Mouse (Mus musculus): ENCODE data around the gene Naa11. TPM values are rescaled to one million over a fixed set of nuclear protein-coding genes. Genes with fewer than 3 reads are reported as not detected.

Gene Naa11
- polyA plus RNA-seq, 1 experiment from 2014 or later: not detected

DNA sequence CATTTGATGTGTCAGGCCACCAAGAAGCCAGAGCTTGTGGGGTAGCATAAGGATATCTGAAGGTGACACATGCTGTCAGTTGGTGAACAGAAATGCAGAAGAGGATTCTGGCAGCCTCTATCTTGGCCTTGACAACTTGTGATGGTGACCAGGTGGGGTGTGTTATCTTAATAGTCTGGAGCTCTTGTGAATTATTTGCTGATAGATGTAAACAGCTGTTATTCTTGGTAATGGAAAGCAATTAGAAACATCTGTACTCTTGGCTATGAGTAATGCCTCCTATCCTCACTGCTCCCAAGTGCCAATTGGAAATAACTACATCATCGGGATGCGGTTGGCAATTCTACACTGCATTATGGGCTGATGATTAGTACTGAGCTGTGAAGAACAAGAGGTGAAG is 43.4 kb downstream of the Naa11 start:
- no peaks in the 10 kb centered on the region for H3K9me3 ChIP-seq (replicated peaks; ENCODE audit: low read length)
- peak; percentile 46 for DNase-seq (ENCODE audit: low spot score)

DNA sequence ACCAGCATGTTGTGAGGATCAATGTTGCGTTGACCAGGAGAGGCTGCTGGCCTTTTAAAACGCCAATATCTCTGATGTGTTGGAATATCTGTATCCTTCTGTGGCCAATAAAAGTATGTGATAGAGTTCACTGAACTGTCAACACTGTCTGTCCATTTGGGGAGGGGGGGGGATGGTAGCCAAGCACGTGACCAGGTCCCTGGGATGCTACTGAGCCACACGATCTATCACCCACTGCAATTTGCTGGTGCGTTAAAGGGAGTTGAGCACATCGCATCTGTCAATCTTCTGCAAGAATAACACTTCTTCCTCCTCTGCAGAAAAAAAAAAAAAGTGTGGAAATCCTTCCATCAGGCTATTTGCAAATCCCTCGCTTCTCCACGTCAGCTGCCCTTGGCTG is 43.9 kb downstream of the Naa11 start:
- H3K27me3 ChIP-seq (ENCODE audit: insufficient read depth, low read length): no peaks in the 10 kb centered on the region
- H3K4me3 ChIP-seq (replicated peaks; ENCODE audit: low read depth, low read length): no peak overlapping the region
- H3K9me3 ChIP-seq (replicated peaks; ENCODE audit: low read length): no peaks in the 10 kb centered on the region
- no peak overlapping the region for H3K27ac ChIP-seq
- no peak overlapping the region for H3K4me2 ChIP-seq (ENCODE audit: low read length)
- no peaks in the 10 kb centered on the region for H3K36me3 ChIP-seq (ENCODE audit: insufficient read depth, low read length)
- 63% methylated on average over 8 of the region's 8 CpGs for WGBS
- TF ChIP-seq CTCF (IDR thresholded peaks at IDR 0.05; ENCODE audit: low read depth): no peak
- no peak for DNase-seq (ENCODE audit: low spot score)
- H3K4me1 ChIP-seq (replicated peaks; ENCODE audit: insufficient read depth, low read length): no peaks in the 10 kb centered on the region
- H3K9ac ChIP-seq (ENCODE audit: low read depth, low read length): no peak overlapping the region
- no peak for ATAC-seq (replicated peaks; ENCODE audit: low FRiP score, low read depth)

More for the DNA sequence above, 43.4 kb downstream of the Naa11 start:
- H3K4me1 ChIP-seq (replicated peaks; ENCODE audit: insufficient read depth, low read length): no peaks in the 10 kb centered on the region
- 50% methylated on average over 2 of the region's 2 CpGs for WGBS
- H3K9ac ChIP-seq (ENCODE audit: low read depth, low read length): no peak overlapping the region
- TF ChIP-seq CTCF (IDR thresholded peaks at IDR 0.05; ENCODE audit: low read depth): no peak
- no peak overlapping the region for H3K4me2 ChIP-seq (ENCODE audit: low read length)
- H3K27me3 ChIP-seq (ENCODE audit: insufficient read depth, low read length): no peaks in the 10 kb centered on the region
- no peak overlapping the region for H3K27ac ChIP-seq
- ATAC-seq (replicated peaks; ENCODE audit: low FRiP score, low read depth): no peak
- no peak overlapping the region for H3K4me3 ChIP-seq (replicated peaks; ENCODE audit: low read depth, low read length)
- no peaks in the 10 kb centered on the region for H3K36me3 ChIP-seq (ENCODE audit: insufficient read depth, low read length)

DNA sequence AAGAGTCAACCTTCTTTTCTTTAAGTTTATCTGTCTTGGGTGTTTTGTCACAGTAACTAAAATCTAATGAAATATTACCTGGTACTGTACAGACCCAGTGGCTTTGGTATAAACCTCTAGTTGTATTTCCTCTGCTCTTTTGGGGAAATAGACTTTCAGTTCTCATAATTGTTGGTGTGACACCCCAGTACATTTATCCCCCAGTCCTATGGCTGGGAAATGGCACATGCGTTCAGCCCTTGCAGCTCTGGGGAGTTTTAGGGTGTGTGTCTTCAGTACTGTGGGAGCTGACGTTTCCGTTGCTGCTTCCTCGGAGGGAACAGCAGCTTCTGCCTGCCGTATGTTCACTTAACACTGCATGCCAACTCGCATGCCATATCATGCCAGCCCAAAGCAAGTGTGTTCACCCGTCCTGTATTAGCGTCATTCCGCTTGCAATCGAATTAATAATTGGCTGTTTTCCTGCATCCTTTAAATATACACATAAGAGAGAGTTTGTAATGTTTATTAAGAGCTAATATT is 46.4 kb downstream of the Naa11 start:
- H3K27me3 ChIP-seq (ENCODE audit: insufficient read depth, low read length): no peaks in the 10 kb centered on the region
- no peaks in the 10 kb centered on the region for H3K36me3 ChIP-seq (ENCODE audit: insufficient read depth, low read length)
- no peak overlapping the region for H3K9ac ChIP-seq (ENCODE audit: low read depth, low read length)
- no peaks in the 10 kb centered on the region for H3K4me1 ChIP-seq (replicated peaks; ENCODE audit: insufficient read depth, low read length)
- no peak for TF ChIP-seq CTCF (IDR thresholded peaks at IDR 0.05; ENCODE audit: low read depth)
- no peak overlapping the region for H3K4me3 ChIP-seq (replicated peaks; ENCODE audit: low read depth, low read length)
- H3K27ac ChIP-seq: no peak overlapping the region
- ATAC-seq (replicated peaks; ENCODE audit: low FRiP score, low read depth): no peak
- DNase-seq (ENCODE audit: low spot score): no peak
- H3K9me3 ChIP-seq (replicated peaks; ENCODE audit: low read length): no peaks in the 10 kb centered on the region
- 90% methylated on average over 10 of the region's 10 CpGs for WGBS
- no peak overlapping the region for H3K4me2 ChIP-seq (ENCODE audit: low read length)

DNA sequence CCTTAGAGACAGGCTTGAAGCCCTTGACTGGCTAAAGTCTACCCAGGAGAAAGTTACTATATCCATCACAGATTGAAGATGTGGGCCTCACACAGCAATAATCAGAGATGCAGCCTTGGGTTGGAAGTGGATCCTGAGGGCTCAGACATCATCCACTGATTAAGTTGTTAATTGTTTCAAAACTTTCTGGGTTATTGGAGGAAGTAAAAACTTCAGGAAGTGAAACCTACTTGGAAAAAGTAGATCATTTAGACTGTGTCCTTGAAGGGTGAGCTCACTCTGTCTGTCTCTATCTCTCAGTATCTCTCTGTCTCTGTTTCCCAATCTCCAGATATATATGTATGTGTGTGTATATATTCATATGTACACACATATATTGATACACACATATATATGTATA is 47.0 kb downstream of the Naa11 start:
- Histone ChIP-seq H3K4me1 (replicated peaks; ENCODE audit: insufficient read depth, low read length) (no peaks in the 10 kb centered on the region), H3K4me2 (ENCODE audit: low read length) (no peak overlapping the region), H3K9me3 (replicated peaks; ENCODE audit: low read length) (no peaks in the 10 kb centered on the region), H3K9ac (ENCODE audit: low read depth, low read length) (no peak overlapping the region), H3K36me3 (ENCODE audit: insufficient read depth, low read length) (no peaks in the 10 kb centered on the region), H3K4me3 (replicated peaks; ENCODE audit: low read depth, low read length) (no peak overlapping the region), H3K27me3 (ENCODE audit: insufficient read depth, low read length) (no peaks in the 10 kb centered on the region), H3K27ac (no peak overlapping the region)
- no peak for DNase-seq (ENCODE audit: low spot score)
- ATAC-seq (replicated peaks; ENCODE audit: low FRiP score, low read depth): no peak
- no peak for TF ChIP-seq CTCF (IDR thresholded peaks at IDR 0.05; ENCODE audit: low read depth)

DNA sequence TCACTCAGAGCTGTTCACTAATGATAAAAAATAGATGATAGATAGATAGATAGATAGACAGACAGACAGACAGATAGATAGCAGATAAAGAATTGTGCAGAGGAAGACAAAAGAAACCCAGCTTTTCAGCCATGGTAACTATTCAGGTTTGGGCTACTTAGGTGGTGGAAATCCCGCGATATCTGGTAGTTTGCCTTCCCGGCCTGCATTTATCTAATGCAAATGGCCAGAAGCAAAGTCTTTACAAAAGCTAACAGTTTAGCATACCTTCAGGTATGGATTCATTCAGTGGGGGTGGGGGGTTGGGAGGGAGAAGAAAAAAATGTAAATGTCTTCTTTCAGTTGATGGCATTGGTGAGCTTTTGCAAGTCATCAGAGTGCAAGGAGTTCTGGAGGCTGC is 48.0 kb downstream of the Naa11 start:
- WGBS: 89% methylated on average over 3 of the region's 3 CpGs
- TF ChIP-seq CTCF (IDR thresholded peaks at IDR 0.05; ENCODE audit: low read depth): no peak
- H3K27me3 ChIP-seq (ENCODE audit: insufficient read depth, low read length): no peaks in the 10 kb centered on the region

DNA sequence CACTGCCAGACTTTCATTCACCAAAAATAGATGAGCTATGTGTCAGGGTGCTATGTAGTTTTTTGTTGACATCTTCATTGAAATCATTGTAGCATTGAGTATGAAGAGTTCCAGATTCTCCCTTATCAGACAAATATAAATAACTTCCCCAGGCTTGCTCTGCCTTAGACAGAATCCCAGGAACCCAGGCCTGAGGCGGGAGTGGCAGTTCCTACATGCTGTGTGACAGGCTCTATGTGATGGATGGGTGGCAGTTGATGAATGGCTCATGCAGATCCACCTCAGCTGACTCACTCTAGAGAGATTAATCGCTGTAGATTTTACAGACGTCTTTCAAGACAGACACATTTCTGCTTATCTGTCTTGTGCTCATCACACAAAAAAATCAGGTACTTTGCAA is 57.4 kb downstream of the Naa11 start:
- Histone ChIP-seq H3K4me1 (replicated peaks; ENCODE audit: insufficient read depth, low read length) (no peaks in the 10 kb centered on the region), H3K27me3 (ENCODE audit: insufficient read depth, low read length) (no peaks in the 10 kb centered on the region), H3K27ac (no peak overlapping the region), H3K9ac (ENCODE audit: low read depth, low read length) (no peak overlapping the region), H3K9me3 (replicated peaks; ENCODE audit: low read length) (no peaks in the 10 kb centered on the region), H3K4me2 (ENCODE audit: low read length) (no peak overlapping the region), H3K4me3 (replicated peaks; ENCODE audit: low read depth, low read length) (no peak overlapping the region), H3K36me3 (ENCODE audit: insufficient read depth, low read length) (no peaks in the 10 kb centered on the region)
- DNase-seq (ENCODE audit: low spot score) (no peak), ATAC-seq (replicated peaks; ENCODE audit: low FRiP score, low read depth) (no peak)
- TF ChIP-seq CTCF (IDR thresholded peaks at IDR 0.05; ENCODE audit: low read depth): no peak
- WGBS: 59% methylated on average over 3 of the region's 3 CpGs

More for the DNA sequence above, 48.0 kb downstream of the Naa11 start:
- no peak overlapping the region for H3K4me2 ChIP-seq (ENCODE audit: low read length)
- DNase-seq (ENCODE audit: low spot score) (no peak), ATAC-seq (replicated peaks; ENCODE audit: low FRiP score, low read depth) (no peak)
- no peaks in the 10 kb centered on the region for H3K36me3 ChIP-seq (ENCODE audit: insufficient read depth, low read length)
- no peaks in the 10 kb centered on the region for H3K9me3 ChIP-seq (replicated peaks; ENCODE audit: low read length)
- no peak overlapping the region for H3K9ac ChIP-seq (ENCODE audit: low read depth, low read length)
- no peak overlapping the region for H3K27ac ChIP-seq
- H3K4me1 ChIP-seq (replicated peaks; ENCODE audit: insufficient read depth, low read length): no peaks in the 10 kb centered on the region
- H3K4me3 ChIP-seq (replicated peaks; ENCODE audit: low read depth, low read length): no peak overlapping the region

Other genes starting within 250 kb of the Naa11 start
- not detected in 2 replicates for gene Gk2, start 64.6 kb upstream of the Naa11 start, polyA plus RNA-seq (2015; fragmentation: Nextera tagmentation; extraction: Ambion mirVana)